Mouse (Mus musculus) MEL (cell line): ENCODE results near the gene Arhgap24.

Experiments used
- CTCF ChIP-seq, 3 experiments: IDR thresholded peaks in 2 of 3; conservative IDR thresholded peaks in 1 of 3; 2 replicates each; pipeline ENCODE4 v1.5.1; 2011 to 2012; ENCODE audit warnings: low read length in 3 of 3, low read depth in 2 of 3, mild to moderate bottlenecking in 2 of 3, improper control_type of control experiment in 1 of 3, inconsistent platforms in 1 of 3, mixed read lengths in 1 of 3, moderate library complexity in 1 of 3; ENCODE audit not compliant: control insufficient read depth in 1 of 3, insufficient read depth in 1 of 3, poor library complexity in 1 of 3, severe bottlenecking in 1 of 3
- EP300 ChIP-seq, 2 experiments: IDR thresholded peaks; 2 replicates each; pipeline ENCODE4 v1.6.1; 2011; ENCODE audit warnings: improper control_type of control experiment in 2 of 2, low read length in 2 of 2, low read depth in 1 of 2, mild to moderate bottlenecking in 1 of 2
- GABPA ChIP-seq: IDR thresholded peaks from 2 replicates; pipeline ENCODE4 v1.6.1; 2012; ENCODE audit warnings: low read depth, mild to moderate bottlenecking, inconsistent platforms, low read length, improper control_type of control experiment, moderate library complexity
- GATA1 ChIP-seq: IDR thresholded peaks from 2 replicates; pipeline ENCODE4 v1.6.1; 2011; ENCODE audit warnings: low read depth, low read length, improper control_type of control experiment
- JUND ChIP-seq: IDR thresholded peaks from 2 replicates; pipeline ENCODE4 v1.6.1; 2011; ENCODE audit warnings: low read depth, mild to moderate bottlenecking, improper control_type of control experiment, low read length
- KAT2A ChIP-seq: conservative IDR thresholded peaks from 2 replicates; pipeline ENCODE4 v1.6.1; 2012; ENCODE audit warnings: low read depth, low read length, improper control_type of control experiment, inconsistent platforms
- MAX ChIP-seq: IDR thresholded peaks from 2 replicates; pipeline ENCODE4 v1.6.1; 2011; ENCODE audit warnings: low read length, improper control_type of control experiment
- MEF2A ChIP-seq: IDR thresholded peaks from 2 replicates; pipeline ENCODE4 v1.6.1; 2014; ENCODE audit warnings: low read depth, mild to moderate bottlenecking, inconsistent platforms, low read length, improper control_type of control experiment; ENCODE audit not compliant: poor library complexity, insufficient replicate concordance, severe bottlenecking; ENCODE audit errors: extremely low read depth
- MYB ChIP-seq: IDR thresholded peaks from 2 replicates; pipeline ENCODE4 v1.6.1; 2011; ENCODE audit warnings: mild to moderate bottlenecking, low read depth, low read length, improper control_type of control experiment
- POLR2A ChIP-seq, 2 experiments: IDR thresholded peaks; 2 replicates each; pipeline ENCODE4 v1.6.1; 2011 to 2012; ENCODE audit warnings: low read length in 2 of 2, mild to moderate bottlenecking in 2 of 2, control low read depth in 1 of 2, improper control_type of control experiment in 1 of 2, low read depth in 1 of 2, moderate library complexity in 1 of 2; ENCODE audit not compliant: control insufficient read depth in 1 of 2, insufficient read depth in 1 of 2, poor library complexity in 1 of 2
- RCOR1 ChIP-seq: IDR thresholded peaks from 2 replicates; pipeline ENCODE4 v1.6.1; 2012; ENCODE audit warnings: low read depth, mild to moderate bottlenecking, inconsistent platforms, low read length, improper control_type of control experiment
- SMC3 ChIP-seq: IDR thresholded peaks from 2 replicates; pipeline ENCODE4 v1.6.1; 2011; ENCODE audit warnings: low read depth, low read length, improper control_type of control experiment
- TAL1 ChIP-seq: IDR thresholded peaks from 2 replicates; pipeline ENCODE4 v1.6.1; 2012; ENCODE audit warnings: mild to moderate bottlenecking, inconsistent platforms, low read length, moderate library complexity, mixed read lengths

DNA sequence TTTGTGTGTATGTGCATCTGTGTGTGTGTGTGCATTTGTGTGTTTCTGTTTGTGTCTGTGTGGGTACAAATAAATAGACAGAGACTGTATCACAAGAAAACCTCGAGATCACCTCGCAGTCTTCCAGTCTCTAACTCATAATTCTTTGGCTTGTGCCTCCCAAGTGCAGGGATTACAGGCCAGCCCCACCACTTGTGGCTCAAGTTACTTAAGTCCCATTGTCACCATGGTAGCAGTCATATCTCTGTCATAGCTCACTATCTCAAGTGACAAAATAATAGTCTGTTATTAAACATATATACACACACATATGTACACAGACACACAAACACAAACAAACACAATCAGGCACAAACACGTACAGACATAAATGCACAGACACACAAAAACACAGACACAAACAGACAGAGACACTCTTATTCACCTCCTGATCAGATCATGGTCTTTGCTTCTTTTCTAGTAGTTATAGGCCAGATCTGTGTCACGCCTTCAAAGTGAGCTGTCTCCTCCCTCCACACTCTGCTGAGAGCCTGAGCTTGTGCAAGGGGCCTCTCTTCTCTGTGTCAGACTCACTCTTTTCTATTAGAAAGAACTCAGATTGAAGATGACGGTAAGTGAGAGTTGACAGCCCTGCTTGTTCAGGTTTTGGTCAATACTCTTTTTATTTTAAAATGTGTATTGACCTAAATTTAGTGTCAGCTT lies 261.5 kb downstream of the Arhgap24 start:
- TF ChIP-seq CTCF (IDR thresholded peaks at IDR 0.05 in 2 of 3, conservative IDR thresholded peaks at IDR 0.05 in 1 of 3; ENCODE audit: control insufficient read depth in 1 of 3, insufficient read depth in 1 of 3, low read depth in 2 of 3, low read length in 3 of 3, poor library complexity in 1 of 3, severe bottlenecking in 1 of 3) (no peak), MAX (no peak), TAL1 (no peak), POLR2A (IDR thresholded peaks at IDR 0.05; ENCODE audit: control insufficient read depth in 1 of 2, insufficient read depth in 1 of 2, low read depth in 1 of 2, low read length in 2 of 2, poor library complexity in 1 of 2) (no peak), GABPA (no peak), GATA1 (no peak), MYB (no peak), EP300 (IDR thresholded peaks at IDR 0.05; ENCODE audit: low read depth in 1 of 2, low read length in 2 of 2) (no peak), JUND (no peak), RCOR1 (no peak), MEF2A (no peak), KAT2A (no peak), SMC3 (no peak)
